Mouse (Mus musculus) urinary bladder, postnatal 25 days (tissue): Measurements from ENCODE around the gene Dtx1.

ENCODE experiments used
- DNase-seq: peaks from one replicate; pipeline ENCODE4 v3.0.0; 2022; ENCODE audit warnings: low spot score

Gene Dtx1

GRCm38 (mm10) chr5:120640094-120640493 lies 71.6 kb downstream of the Dtx1 start:
- DNase-seq = no peak

- no peak for DNase-seq
Measured at GRCm38 (mm10) chr5:120635633-120636032, 76.1 kb downstream of the Dtx1 start.

GRCm38 (mm10) chr5:120634860-120635259 lies 76.9 kb downstream of the Dtx1 start:
- DNase-seq = no peak

GRCm38 (mm10) chr5:120634131-120634530 lies 77.6 kb downstream of the Dtx1 start, which contains the start of gene Cfap73:
Cfap73 (minus strand) TSS chr5:120634235.
- no peak for DNase-seq

- DNase-seq = no peak
Measured at GRCm38 (mm10) chr5:120631892-120632291, 79.8 kb downstream of the Dtx1 start.

GRCm38 (mm10) chr5:120631128-120631527 lies 80.6 kb downstream of the Dtx1 start:
- no peak for DNase-seq
